Mouse (Mus musculus) adrenal gland, postnatal 14 days (tissue): ENCODE data around the gene Zcchc10. TPM values are rescaled to one million over a fixed set of nuclear protein-coding genes. Genes with fewer than 3 reads are reported as not detected.

ENCODE experiments used
- total RNA-seq: library from RNA; stranded (reverse); gene quantifications from 2 replicates; pipeline ENCODE4 v1.2.3, GENCODE M21; 2021

Gene Zcchc10
- total RNA-seq, 1 experiment from 2014 or later: 10.6 TPM

Other genes starting within 250 kb of the Zcchc10 start
- gene Hspa4, start 24.2 kb upstream of the Zcchc10 start, total RNA-seq: 174 and 183 TPM in 2 replicates
- gene Aff4, start 26.2 kb downstream of the Zcchc10 start, total RNA-seq: 168 and 172 TPM in 2 replicates
- gene Leap2, start 98.5 kb downstream of the Zcchc10 start, total RNA-seq: 0.79 and 17.6 TPM in 2 replicates
- 1,722 and 1,730 TPM in 2 replicates for gene Uqcrq, start 106.2 kb downstream of the Zcchc10 start, total RNA-seq
- gene Gdf9, start 106.3 kb downstream of the Zcchc10 start, total RNA-seq: 1.2 and 3.6 TPM in 2 replicates
- not detected in 2 replicates for gene Gm10447, start 132.4 kb downstream of the Zcchc10 start, total RNA-seq
- 3.9 and 5.7 TPM in 2 replicates for gene Shroom1, start 132.5 kb downstream of the Zcchc10 start, total RNA-seq
- not detected in 2 replicates for gene Gm9837, start 145.8 kb downstream of the Zcchc10 start, total RNA-seq
- gene Gm9945, start 155.5 kb downstream of the Zcchc10 start, total RNA-seq: not detected in 2 replicates
- gene Sowaha, start 155.6 kb downstream of the Zcchc10 start, total RNA-seq: 0.68 and 1.1 TPM in 2 replicates
- gene Sept8, start 194.6 kb downstream of the Zcchc10 start, total RNA-seq: 39.0 and 42.2 TPM in 2 replicates
- gene Kif3a, start 242.7 kb downstream of the Zcchc10 start, total RNA-seq: 28.0 and 31.0 TPM in 2 replicates